Comparison of ENCODE assay signal across 22 mouse cellular contexts in genomic region chr3:68536071-68536470, GRCm38 (mm10).
DNase-seq lines count a peak whose midpoint lies in the region; ATAC-seq and TF ChIP-seq lines count a peak whose summit lies in the region.
"Had no signal": no experiment of that assay in that cellular context is flagged by ENCODE, and none has a peak within 500 bp of the region (broad histone marks: within the 10 kb centered on the region; RNA-seq: fewer than 3 reads in every experiment).

No protein-coding gene starts in this region.

- 61% methylated on average over 3 of the region's 3 CpGs for WGBS in heart, embryonic 12.5 days
- WGBS in hindbrain, embryonic 10.5 days, result 42% methylated on average over 3 of the region's 3 CpGs
- 53% methylated on average over 3 of the region's 3 CpGs for whole genome bisulfite sequencing in hindbrain, postnatal 0 days
- WGBS in kidney, postnatal 0 days, result 63% methylated on average over 3 of the region's 3 CpGs
- 67% methylated on average over 3 of the region's 3 CpGs for WGBS in kidney, embryonic 14.5 days
- WGBS in intestine, embryonic 16.5 days, result 59% methylated on average over 3 of the region's 3 CpGs

- no peak overlapping the region for H3K4me2 ChIP-seq in heart, embryonic 12.5 days
- H3K4me2 ChIP-seq in hindbrain, postnatal 0 days (ENCODE audit: low read depth, low read length), result no peak overlapping the region
- H3K4me2 ChIP-seq in kidney, postnatal 0 days (ENCODE audit: low read length), result no peak overlapping the region
- no peak overlapping the region for H3K4me2 ChIP-seq in kidney, embryonic 14.5 days (replicated peaks; ENCODE audit: low read depth, low read length)
- H3K4me2 ChIP-seq in intestine, embryonic 16.5 days (ENCODE audit: low read depth, low read length), result no peak overlapping the region
- H3K4me2 ChIP-seq: embryonic facial prominence, embryonic 12.5 days; forebrain, embryonic 15.5 days; hindbrain, embryonic 12.5 days had no signal

- no peaks in the 10 kb centered on the region for H3K27me3 ChIP-seq in heart, embryonic 12.5 days (replicated peaks)
- no peaks in the 10 kb centered on the region for H3K27me3 ChIP-seq in hindbrain, embryonic 10.5 days (ENCODE audit: insufficient read depth, poor library complexity, severe bottlenecking)
- H3K27me3 ChIP-seq in hindbrain, postnatal 0 days (ENCODE audit: insufficient read depth, low read length), result no peaks in the 10 kb centered on the region
- no peaks in the 10 kb centered on the region for H3K27me3 ChIP-seq in kidney, postnatal 0 days (ENCODE audit: insufficient read depth, low read length)
- no peaks in the 10 kb centered on the region for H3K27me3 ChIP-seq in kidney, embryonic 14.5 days (ENCODE audit: control insufficient read depth, insufficient read depth, low read length)
- no peaks in the 10 kb centered on the region for H3K27me3 ChIP-seq in intestine, embryonic 16.5 days (replicated peaks; ENCODE audit: control insufficient read depth, insufficient read depth, low read length)
- H3K27me3 ChIP-seq: embryonic facial prominence, embryonic 12.5 days; forebrain, embryonic 15.5 days; hindbrain, embryonic 12.5 days; Patski had no signal

- H3K9ac ChIP-seq in heart, embryonic 12.5 days, result no peak overlapping the region
- no peak overlapping the region for H3K9ac ChIP-seq in hindbrain, postnatal 0 days (replicated peaks; ENCODE audit: low read length)
- H3K9ac ChIP-seq in kidney, postnatal 0 days (ENCODE audit: low read depth, low read length), result no peak overlapping the region
- no peak overlapping the region for H3K9ac ChIP-seq in kidney, embryonic 14.5 days (ENCODE audit: low read depth, low read length)
- H3K9ac ChIP-seq in intestine, embryonic 16.5 days (ENCODE audit: low read depth, low read length), result no peak overlapping the region
- H3K9ac ChIP-seq: embryonic facial prominence, embryonic 12.5 days; forebrain, embryonic 15.5 days; hindbrain, embryonic 12.5 days had no signal

- H3K4me3 ChIP-seq in heart, embryonic 12.5 days, result no peak overlapping the region
- H3K4me3 ChIP-seq in hindbrain, embryonic 10.5 days, result no peak overlapping the region
- H3K4me3 ChIP-seq in hindbrain, postnatal 0 days (ENCODE audit: low read length), result no peak overlapping the region
- no peak overlapping the region for H3K4me3 ChIP-seq in kidney, postnatal 0 days (replicated peaks; ENCODE audit: low read depth, low read length)
- H3K4me3 ChIP-seq in kidney, embryonic 14.5 days (ENCODE audit: low read length), result no peak overlapping the region
- no peak overlapping the region for H3K4me3 ChIP-seq in intestine, embryonic 16.5 days (ENCODE audit: low read length)
- H3K4me3 ChIP-seq: embryonic facial prominence, embryonic 12.5 days; forebrain, embryonic 15.5 days; heart, embryonic 10.5 days; hindbrain, embryonic 12.5 days had no signal

- peaks cover 12% of the 10 kb centered on the region for H3K36me3 ChIP-seq in heart, embryonic 12.5 days
- 0 out of 2 replicates have a peak, but pooled peaks cover 5% of the 10 kb centered on the region for H3K36me3 ChIP-seq in hindbrain, embryonic 10.5 days
- no peaks in the 10 kb centered on the region for H3K36me3 ChIP-seq in hindbrain, postnatal 0 days (ENCODE audit: insufficient read depth, low read length)
- H3K36me3 ChIP-seq in kidney, postnatal 0 days (ENCODE audit: insufficient read depth, low read length), result no peaks in the 10 kb centered on the region
- H3K36me3 ChIP-seq in kidney, embryonic 14.5 days (ENCODE audit: control insufficient read depth, insufficient read depth, low read length), result no peaks in the 10 kb centered on the region
- H3K36me3 ChIP-seq in intestine, embryonic 16.5 days (ENCODE audit: control insufficient read depth, insufficient read depth, low read length), result no peaks in the 10 kb centered on the region
- H3K36me3 ChIP-seq: embryonic facial prominence, embryonic 12.5 days; forebrain, embryonic 15.5 days; hindbrain, embryonic 12.5 days had no signal

- ATAC-seq in heart, embryonic 12.5 days (ENCODE audit: insufficient number of reproducible peaks, low FRiP score), result no peak
- ATAC-seq in hindbrain, postnatal 0 days, result no peak
- ATAC-seq in kidney, postnatal 0 days (replicated peaks; ENCODE audit: low FRiP score, low read depth), result no peak
- ATAC-seq in kidney, embryonic 14.5 days (ENCODE audit: low FRiP score, low TSS enrichment), result no peak
- 0 out of 2 replicates have a peak, but pooled peaks have one; percentile 19 for ATAC-seq in intestine, embryonic 16.5 days
- ATAC-seq: CD4-positive, CD25-positive, alpha-beta regulatory T cell, adult 4 months; forebrain, embryonic 15.5 days; hindbrain, embryonic 16.5 days; Patski had no signal

- TF ChIP-seq CTCF in hindbrain, postnatal 0 days (IDR thresholded peaks at IDR 0.05; ENCODE audit: low read depth), result no peak
- TF ChIP-seq CTCF in kidney, postnatal 0 days (IDR thresholded peaks at IDR 0.05; ENCODE audit: low read depth), result no peak

- H3K27ac ChIP-seq in heart, embryonic 12.5 days (ENCODE audit: poor library complexity, severe bottlenecking), result peak overlapping the region; percentile 27
- H3K27ac ChIP-seq in hindbrain, embryonic 10.5 days, result 0 out of 2 replicates have a peak overlapping the region, but pooled peaks have one; percentile 40
- no peak overlapping the region for H3K27ac ChIP-seq in hindbrain, postnatal 0 days
- H3K27ac ChIP-seq in kidney, postnatal 0 days, result peak overlapping the region; percentile 71; the same call in 1 of the 2 replicates
- H3K27ac ChIP-seq in kidney, embryonic 14.5 days (ENCODE audit: low read depth, low read length), result no peak overlapping the region
- H3K27ac ChIP-seq in intestine, embryonic 16.5 days (ENCODE audit: low read length), result 0 out of 2 replicates have a peak overlapping the region, but pooled peaks have one; percentile 43
- H3K27ac ChIP-seq: embryonic facial prominence, embryonic 12.5 days; forebrain, embryonic 15.5 days; hindbrain, embryonic 12.5 days had no signal

- H3K9me3 ChIP-seq in heart, embryonic 12.5 days (replicated peaks), result peaks cover 9% of the 10 kb centered on the region; the same call in 1 of the 2 replicates
- H3K9me3 ChIP-seq in hindbrain, embryonic 10.5 days, result peaks cover 10% of the 10 kb centered on the region; the same call in 1 of the 2 replicates
- H3K9me3 ChIP-seq in hindbrain, postnatal 0 days (ENCODE audit: low read length), result no peaks in the 10 kb centered on the region
- H3K9me3 ChIP-seq in kidney, postnatal 0 days (replicated peaks; ENCODE audit: low read length), result no peaks in the 10 kb centered on the region
- no peaks in the 10 kb centered on the region for H3K9me3 ChIP-seq in kidney, embryonic 14.5 days (ENCODE audit: control insufficient read depth, low read length)
- peaks cover 4% of the 10 kb centered on the region; the same call in 1 of the 2 replicates for H3K9me3 ChIP-seq in intestine, embryonic 16.5 days (ENCODE audit: control insufficient read depth, low read length)
- H3K9me3 ChIP-seq: forebrain, embryonic 15.5 days; heart, embryonic 10.5 days had no signal

- no peak for DNase-seq in heart, adult 18-20 months
- no peak for DNase-seq in hindbrain, embryonic 10.5 days (ENCODE audit: low spot score)
- DNase-seq in hindbrain, postnatal 0 days (ENCODE audit: low spot score), result no peak
- no peak for DNase-seq in kidney, postnatal 0 days (ENCODE audit: low spot score)
- DNase-seq in cerebellum, adult 8-10 months, result no peak
- DNase-seq: adrenal gland, adult 8-10 months; adrenal gland, postnatal 36 days; B cell, adult 2 months; cerebellum, adult 2 months; cerebellum, postnatal 25 days; gastrocnemius, postnatal 36 days; heart, postnatal 10 days had no signal

- H3K4me1 ChIP-seq in heart, embryonic 12.5 days (replicated peaks), result peaks cover 40% of the 10 kb centered on the region
- peaks cover 9% of the 10 kb centered on the region; the same call in 1 of the 2 replicates for H3K4me1 ChIP-seq in hindbrain, embryonic 10.5 days (replicated peaks)
- H3K4me1 ChIP-seq in hindbrain, postnatal 0 days (ENCODE audit: insufficient read depth, low read length), result peaks cover 3% of the 10 kb centered on the region; the same call in 1 of the 2 replicates
- peaks cover 3% of the 10 kb centered on the region; the same call in 1 of the 2 replicates for H3K4me1 ChIP-seq in kidney, postnatal 0 days (replicated peaks; ENCODE audit: insufficient read depth, low read length)
- H3K4me1 ChIP-seq in kidney, embryonic 14.5 days (ENCODE audit: control insufficient read depth, insufficient read depth, low read length), result peaks cover 3% of the 10 kb centered on the region; the same call in 1 of the 2 replicates
- 0 out of 2 replicates have a peak, but pooled peaks cover 4% of the 10 kb centered on the region for H3K4me1 ChIP-seq in intestine, embryonic 16.5 days (ENCODE audit: control insufficient read depth, insufficient read depth, low read length)
- H3K4me1 ChIP-seq: forebrain, embryonic 15.5 days had no signal

Comparison
In these comparisons a context has a peak if more than half of its experiments do, and no peak if none do; other contexts are left out.
1. H3K27ac ChIP-seq: peak in heart, embryonic 12.5 days (single experiment), hindbrain, embryonic 10.5 days (single experiment), kidney, postnatal 0 days (single experiment) and intestine, embryonic 16.5 days (single experiment); none in hindbrain, postnatal 0 days (single experiment) and kidney, embryonic 14.5 days (single experiment).